Mouse (Mus musculus): Measurements from ENCODE around the gene Kcnip4.

Kcnip4 gene

DNA sequence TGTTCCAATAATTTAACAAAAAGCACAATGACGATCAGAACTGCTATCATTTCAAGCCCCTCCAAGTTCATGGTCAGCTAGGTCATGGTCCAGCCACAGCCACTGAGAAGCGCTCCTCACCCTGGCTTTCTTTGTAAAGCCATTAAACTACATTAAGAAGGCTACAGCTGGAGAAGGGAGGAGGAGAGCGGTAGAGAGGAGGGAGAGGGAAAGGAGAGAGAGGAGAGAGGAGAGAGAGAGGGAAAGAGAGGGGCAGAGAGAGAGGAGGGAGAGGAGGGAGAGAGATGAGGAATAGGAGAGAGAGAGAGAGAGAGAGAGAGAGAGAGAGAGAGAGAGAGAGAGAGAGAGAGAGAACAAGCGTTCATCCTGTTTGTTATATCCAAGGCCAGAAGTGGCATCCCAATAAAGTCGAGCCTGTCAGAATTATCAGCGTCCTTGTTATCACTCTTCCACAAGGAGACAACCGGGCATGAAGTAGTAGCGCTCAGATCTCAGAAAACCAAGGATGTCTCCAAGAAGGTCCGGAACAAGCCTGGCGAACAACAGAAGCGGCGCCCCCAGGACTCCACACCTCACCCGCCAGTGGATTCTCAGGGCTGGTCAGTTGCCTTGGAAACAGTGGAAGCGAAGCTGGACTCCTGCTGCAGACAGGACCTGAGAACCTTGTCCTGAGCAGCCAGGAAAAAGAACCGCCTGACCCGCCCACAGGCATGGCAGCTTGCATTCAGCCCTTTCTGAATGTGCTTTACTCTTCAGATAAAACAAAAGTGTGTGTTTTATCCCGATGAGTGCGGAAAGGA, 635.1 kb downstream of the Kcnip4 start:
- no peak for DNase-seq (ENCODE audit: low spot score)

DNA sequence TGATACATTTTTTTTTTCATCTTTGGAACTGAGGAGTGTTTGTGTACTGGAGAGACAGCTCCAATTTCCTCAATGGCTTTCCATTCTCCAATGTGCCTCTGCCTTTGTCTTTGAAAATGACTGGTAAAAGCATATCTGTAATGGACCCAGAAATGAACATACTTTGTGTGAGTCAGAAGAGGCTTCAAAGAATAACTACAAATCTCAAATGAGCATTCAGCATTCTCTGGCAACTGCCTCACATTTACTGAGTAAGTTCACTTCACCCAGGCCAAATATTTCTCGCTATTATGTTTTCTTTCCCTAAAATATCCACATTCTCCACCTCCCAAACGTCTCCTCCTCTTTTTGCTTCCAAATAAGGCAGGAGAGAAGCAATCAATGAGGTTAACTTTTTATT, 646.6 kb downstream of the Kcnip4 start:
- DNase-seq (ENCODE audit: low spot score), result no peak

DNA sequence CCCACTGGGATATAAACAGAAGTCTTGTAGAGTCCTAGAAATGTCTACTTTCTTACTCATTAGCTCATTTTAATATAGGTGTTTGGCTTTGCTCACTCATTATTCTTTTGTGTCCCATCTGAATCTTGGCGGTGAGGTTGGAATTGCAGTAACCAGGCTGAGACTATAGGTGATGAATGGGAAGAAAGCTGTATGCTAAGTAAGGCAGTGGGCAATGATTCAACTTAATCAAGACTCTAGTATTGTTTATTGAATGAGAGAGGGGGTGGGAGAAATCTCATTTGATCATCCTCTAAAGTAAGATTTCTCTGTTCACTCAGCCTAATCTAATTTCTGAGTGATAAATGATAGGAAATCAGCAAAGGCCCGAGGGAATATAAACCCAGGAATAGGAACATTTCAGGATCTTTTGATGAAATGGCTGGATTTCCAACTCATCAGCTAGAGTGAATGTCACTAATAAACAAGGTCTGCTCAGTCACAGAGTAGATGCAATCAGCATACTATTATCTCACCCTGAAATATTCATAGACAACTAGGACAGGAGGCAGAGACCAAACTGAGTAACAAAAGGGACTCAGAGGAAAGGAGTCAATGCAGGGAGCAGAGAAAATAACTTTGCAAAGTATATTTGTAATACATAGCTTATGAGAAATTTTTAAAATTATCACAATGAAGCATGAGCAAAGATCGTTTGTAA, 660.3 kb downstream of the Kcnip4 start:
- no peak for DNase-seq (ENCODE audit: low spot score)

DNA sequence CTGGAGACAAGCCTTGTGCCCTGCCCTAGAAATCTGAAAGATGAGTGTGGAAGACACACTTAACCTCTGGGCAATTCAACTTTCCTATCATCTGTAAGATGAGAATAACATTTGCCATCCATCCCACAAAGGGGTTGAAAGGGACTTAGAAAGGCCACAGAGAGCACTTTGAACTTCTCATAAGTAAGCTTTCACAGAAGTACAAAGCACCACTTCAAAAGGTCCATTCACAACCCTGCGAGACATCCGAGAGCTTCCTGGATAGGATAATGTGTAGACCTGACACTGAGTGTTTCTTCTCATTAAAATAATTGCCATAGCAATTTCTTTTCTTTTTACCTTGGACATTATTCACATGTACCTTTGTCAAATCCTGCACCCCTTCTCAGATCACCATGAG, 683.7 kb downstream of the Kcnip4 start:
- no peak for DNase-seq (ENCODE audit: low spot score)

DNA sequence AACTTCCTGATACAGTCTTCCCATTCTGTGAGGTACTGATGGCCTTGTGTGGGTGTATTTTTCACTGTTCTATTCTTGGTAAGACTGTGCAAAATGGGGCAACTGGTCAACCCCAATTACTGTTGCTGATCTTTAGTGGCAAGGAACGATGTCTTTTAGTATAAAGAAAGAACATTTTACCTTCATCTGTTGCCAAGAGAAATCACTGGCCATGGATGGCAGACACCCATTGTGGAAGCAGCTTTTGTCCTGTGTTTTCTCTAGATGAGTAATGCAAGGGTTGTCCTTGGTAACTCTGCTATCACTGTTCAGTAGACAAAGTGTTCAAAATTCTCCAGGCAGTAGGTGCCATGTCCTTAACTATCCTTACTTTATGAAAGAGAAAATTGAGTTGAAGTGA, 729.2 kb downstream of the Kcnip4 start:
- DNase-seq (ENCODE audit: low spot score), result no peak

DNA sequence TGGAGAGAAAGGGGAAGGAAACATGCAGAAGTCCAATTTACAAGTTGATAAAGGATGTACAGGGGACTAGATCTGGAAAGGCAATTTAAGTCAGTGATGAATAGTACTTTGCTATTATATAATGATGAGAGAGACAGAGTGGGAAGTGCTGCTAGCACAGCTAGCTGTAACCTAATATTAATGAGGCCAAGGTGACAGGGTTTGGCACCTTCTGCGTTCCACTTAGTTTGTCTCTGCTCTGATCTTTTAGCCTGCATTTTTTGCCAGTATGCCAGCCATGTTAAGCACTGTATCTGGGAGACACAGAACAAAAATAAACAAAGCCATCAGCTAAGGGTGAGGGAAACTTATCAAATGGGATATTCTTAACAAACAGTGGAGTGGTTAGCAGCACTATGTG, 745.3 kb downstream of the Kcnip4 start:
- no peak for DNase-seq (ENCODE audit: low spot score)

DNA sequence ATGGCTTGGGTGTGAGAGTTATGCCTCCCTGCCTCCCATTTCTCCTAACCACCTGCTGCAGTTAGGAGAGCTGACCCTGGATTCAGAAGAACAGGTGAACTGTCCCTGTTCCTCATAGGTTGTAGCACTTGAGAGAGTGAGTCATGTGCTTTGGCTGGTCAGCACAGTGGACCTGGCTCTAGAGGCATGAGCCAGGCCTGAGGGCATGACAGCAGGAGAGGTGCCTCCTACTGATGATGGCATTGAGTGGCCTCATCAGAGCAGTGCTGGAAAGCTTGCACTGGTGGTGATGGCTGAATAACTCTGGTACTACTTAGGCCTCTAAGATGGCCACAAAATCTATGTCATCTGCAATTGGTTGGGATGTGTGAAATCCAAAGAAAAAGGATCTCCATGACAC, 776.1 kb downstream of the Kcnip4 start:
- no peak for DNase-seq (ENCODE audit: low spot score)

DNA sequence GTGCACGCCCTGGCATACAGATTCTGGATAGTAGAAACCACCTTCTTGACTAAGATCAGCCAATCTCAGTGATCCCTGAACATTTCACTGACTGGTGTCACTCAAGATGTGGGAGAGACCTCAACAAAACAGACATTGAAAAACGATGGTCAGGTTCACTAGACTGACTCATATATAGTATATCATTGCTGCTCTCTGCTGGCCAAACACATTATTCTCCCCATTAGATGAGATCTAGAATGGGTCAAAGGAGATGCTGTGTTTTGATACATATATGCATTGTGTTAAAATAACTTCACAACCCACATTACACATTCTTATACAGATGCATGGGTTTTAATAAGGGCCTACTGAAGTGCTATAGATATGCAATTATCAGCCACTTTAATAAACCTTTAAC, 787.1 kb downstream of the Kcnip4 start:
- DNase-seq (ENCODE audit: low spot score), result no peak

DNA sequence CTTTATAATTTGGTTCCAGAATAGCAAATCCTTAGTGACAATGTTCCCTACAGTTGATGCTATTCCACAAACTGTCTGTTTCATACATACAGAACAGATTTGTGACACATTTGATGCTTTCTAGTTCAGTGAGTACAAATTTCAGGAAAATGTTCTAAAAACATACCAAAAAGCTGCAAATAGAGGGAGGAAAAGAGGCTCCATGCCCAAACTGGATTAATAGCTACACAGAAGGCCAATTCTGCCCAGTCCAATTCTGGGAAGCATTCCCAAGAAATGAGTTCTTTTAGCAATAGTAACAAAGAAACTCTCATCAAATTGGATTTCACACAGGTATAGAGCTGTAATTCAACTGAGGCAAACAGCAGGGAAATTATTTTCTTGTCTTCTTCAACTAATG, 806.5 kb downstream of the Kcnip4 start:
- DNase-seq (ENCODE audit: low spot score), result no peak

DNA sequence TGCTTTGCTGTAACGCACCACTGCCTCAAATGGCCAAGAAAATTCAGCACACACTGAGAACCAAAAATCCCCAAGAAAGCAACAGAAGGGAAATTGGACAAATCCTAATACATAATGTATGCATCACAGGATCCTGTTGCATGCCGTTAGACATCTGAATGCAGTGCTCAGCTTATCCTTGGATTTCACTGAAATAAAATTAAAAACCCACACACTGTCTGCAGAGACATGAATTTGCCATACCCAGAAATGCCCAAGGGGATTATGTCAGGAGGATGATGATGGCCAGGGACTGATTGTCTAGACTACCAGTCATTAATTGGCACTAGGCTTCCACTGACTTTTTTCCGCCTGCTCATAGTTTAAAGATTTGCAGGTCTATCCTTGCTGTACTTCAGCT, 818.7 kb downstream of the Kcnip4 start:
- no peak for DNase-seq (ENCODE audit: low spot score)

DNA sequence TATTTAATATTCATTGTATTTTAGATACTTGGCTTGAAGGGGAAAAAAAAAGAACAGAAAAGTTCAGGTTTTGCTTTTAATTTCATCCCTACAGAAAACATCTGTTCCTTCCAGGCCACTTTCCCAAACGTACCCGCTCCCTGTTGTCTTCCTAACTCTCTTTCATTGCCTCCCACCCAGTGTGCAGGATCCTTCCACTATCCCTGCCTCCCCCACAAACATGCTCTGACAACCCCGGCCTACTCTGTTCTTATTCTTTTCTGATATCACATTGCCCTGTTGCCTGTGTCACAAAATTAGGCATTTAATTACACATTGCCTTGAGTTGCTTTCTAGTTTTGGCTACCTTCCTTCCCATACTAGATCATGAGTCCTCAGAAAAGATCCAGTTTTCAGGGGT, 837.6 kb downstream of the Kcnip4 start:
- no peak for DNase-seq (ENCODE audit: low spot score)

DNA sequence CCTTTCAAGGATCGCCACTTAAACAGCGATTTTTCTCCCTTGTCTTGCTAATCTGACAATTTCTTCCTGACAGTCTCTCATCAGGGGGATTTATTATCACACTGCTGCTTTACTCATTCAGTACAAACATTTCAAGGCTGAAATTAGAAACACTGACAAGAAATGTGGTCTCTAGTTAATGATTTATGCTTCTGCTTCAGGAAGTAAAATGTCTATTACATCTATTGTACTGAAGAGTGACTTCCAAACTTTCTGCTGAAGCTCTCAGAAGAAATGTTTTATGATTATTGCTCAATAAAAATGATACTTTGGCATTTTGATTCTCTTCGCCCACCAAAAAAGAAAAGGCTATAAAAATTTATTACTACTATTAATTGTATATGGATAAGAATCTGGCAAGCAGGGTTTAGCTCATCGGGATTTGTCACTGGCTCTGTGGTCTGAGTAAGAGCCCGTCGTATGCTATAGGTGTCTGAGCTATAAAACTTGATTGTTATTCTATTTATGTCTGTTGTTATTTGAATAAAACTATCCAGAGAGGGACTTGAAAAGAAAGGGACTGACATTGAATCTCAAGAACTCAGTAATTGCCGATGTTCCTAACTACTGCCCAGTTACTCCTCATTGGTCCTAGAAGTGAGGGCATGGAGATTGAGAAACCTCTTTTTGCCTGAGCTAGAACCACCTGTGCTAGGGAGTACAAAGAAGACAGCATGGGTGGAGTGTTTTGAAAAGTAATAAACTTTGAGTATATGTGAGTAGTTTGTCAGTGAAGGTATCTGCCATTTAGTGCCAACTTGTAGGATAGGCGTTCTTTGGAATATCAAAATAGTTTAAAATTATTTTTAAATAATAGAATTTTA, 844.7 kb downstream of the Kcnip4 start:
- DNase-seq (ENCODE audit: low spot score), result no peak

DNA sequence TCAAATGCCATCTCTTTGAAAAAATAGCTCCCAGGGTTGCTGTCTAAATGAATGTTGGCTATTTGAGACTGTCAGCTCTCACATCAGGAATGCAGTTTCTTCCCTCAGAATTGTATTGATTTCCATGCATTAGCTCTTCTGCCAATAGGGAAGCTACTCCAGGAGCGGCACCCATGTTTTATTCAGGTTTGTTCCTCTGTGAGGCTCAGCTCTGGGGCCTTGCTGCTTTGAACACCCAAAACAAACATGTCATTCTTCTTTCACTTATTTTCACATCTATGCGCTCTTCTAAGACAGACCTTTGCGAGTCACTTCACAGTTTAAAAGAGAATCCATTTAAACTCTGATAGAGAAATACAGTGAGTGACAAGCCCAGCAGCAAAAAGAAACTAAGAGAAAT, 862.2 kb downstream of the Kcnip4 start:
- no peak for DNase-seq (ENCODE audit: low spot score)

DNA sequence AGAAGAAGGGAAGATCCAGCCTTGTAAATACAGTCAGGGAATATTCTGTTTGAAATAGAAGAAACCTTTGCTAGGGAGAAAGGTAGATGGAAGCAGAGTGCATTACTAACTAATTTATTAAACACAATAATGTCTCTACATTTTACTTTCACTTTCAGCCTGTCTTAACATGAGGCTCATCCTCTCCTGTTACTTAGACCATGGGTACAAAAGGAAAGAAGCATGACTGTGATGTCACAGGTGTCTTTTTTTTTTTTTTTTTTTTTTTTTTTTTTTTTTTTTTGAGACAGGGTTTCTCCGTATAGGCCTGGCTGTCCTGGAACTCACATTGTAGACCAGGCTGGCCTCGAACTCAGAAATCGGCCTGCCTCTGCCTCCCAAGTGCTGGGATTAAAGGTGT, 864.7 kb downstream of the Kcnip4 start:
- DNase-seq (ENCODE audit: low spot score), result no peak

DNA sequence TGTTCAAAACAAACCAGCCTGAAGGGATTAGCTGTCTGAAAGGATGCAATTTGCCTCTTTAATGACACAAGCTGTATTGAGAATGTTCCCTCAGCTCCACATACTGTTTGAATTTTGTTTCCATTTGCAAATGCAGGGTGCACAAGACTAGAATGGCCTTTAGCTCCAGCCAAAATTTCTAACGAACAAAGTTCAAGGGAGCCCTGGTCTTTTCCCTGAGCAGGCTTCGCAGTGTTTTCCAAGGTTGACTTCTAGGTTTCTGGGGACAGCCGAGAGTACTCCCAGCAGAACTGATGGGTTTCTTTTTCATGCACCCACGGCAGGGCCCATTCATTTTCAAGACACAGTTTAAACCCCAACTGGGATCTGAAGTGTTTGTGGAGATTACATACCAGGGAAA, 874.2 kb downstream of the Kcnip4 start:
- DNase-seq (ENCODE audit: low spot score), result no peak

DNA sequence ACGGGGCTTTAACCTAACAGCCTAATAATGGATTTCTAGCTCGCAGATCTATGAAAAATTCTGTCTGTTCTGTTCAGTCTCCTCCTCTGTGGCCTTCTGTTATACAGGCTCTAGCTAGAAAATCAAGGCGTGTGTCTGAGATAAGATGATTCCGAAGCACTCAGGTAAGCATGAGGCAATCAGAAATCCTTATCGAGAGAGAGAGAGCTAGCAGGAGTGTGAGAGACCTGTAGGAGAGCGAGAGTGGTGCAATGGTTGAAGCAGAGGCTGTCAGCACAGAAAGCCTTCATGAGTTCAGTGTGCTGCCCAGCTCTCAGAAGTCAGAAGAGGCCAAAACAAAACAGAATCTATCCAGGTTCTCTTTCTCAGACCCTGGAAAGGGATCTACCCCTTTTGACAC, 888.0 kb downstream of the Kcnip4 start:
- no peak for DNase-seq (ENCODE audit: low spot score)

DNA sequence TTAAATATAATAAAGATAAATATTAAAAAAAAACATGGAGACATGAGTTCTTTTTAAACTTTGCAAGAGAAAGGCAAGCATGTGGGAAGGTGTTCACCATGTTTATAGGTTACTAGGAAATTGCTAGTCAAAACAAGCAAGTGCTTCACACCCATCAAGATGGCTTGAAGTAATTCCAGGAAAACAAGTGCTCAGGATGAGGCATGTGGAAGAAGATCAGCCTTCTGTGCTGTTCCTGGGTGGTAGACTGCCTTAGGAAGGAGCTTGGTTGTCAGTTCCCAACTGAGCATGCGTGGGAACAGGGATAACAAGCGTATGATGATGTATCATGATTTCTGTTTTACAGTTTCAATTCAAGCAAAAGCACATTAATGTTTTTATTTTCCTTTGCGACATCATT, 891.1 kb downstream of the Kcnip4 start:
- no peak for DNase-seq (ENCODE audit: low spot score)

DNA sequence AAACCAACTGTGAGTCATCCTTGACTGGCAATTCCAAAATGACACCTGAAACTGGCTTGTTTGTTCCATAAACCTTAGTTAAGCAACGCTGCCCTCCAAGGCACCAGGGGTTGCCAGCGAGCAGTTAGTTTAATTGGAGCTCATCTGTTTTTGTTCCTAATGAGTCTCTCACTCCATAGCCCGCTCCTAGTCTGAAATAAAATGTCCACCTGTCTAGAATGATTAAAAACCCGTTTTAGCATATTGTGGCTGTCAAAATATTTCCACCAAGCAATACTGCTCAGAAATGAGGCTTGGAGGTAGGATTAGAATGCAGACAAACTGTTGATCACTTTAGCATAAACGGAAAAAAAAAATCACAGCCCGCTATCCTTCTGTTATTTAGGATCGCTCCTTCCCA, 901.3 kb downstream of the Kcnip4 start:
- DNase-seq (ENCODE audit: low spot score), result no peak

DNA sequence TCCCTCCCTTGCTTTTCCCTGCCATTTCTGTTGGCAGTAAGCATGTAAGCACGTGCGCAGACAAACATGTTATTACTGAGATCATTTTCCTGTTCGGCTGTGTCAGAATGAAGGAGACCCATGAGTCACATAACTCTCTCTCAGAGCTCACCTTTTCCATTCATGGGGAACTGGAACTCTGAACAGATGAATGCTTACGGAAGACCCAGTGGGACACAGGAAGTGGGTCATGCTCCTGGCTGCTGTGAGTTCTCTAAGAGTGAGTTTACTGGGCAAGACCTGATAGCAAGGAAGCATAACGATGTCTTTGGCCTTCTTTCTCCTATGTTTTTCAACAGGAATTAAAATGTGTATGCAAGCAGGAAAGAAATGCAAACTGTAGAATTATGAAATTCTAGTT, 917.8 kb downstream of the Kcnip4 start:
- no peak for DNase-seq (ENCODE audit: low spot score)

DNA sequence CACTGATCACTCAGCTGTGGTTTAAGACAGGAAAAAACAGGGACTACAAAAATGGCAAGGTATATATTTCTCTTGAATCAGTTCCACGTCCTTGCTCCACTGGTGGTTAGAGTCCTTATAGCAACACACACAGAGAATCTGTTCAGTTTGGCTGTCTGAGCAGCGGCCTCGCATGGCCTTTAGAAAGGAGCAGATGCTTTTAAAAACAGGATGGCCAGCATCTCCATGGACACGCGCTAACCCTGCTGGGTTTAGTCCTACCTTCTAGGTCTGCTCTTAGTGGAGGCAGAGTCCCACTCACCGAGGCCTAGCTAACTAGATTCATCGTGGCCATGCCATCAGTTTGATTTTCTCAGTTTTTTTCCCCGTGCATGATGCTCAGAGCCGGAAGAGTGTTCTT, 918.4 kb downstream of the Kcnip4 start:
- no peak for DNase-seq (ENCODE audit: low spot score)

DNA sequence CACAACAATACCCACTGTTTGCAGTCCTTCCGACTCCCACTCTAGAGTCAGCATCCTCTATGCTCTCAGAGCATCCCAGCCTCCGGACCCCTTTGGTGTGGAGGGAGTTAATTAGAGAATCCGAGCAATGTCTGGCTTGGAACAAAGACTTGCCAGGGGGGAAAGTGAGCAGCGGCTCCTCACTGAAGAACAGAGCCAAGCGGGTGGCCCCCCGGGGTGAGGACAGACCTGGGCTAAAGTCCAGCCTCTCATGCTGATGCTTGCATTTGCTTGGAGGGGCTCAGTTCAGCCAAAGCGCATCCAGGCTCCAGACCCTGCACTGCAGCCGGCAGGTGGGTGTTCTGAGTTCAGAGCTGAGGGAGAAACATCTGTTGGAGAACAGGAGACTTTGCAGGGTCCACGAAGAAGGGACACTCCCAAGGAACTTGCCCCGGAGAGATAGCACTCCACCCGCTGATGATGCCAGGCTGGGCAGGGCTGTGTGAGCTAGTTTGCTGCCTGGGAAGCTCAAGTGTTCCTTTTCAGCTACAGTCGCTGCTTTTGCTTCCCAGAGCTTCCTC, 925.1 kb downstream of the Kcnip4 start:
- DNase-seq (ENCODE audit: low spot score), result no peak

DNA sequence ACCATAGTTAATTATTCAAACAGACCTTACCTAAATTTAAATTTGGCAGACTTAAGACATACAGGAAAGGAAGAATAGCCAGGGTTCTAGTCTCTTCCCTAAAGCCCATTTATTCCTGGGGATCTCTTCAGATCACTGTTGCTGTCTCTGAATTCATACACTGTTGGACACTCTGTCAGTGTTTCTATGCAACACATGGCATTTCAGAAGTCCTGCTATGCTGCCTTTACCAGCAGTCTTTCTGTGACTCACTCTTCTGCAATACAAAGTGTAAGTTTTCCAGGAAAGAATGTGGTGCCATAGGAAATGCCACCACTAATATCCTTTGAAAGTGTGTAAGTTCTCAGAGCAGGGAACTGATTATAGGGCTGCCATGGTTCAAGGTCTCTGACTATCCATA, 936.7 kb downstream of the Kcnip4 start:
- no peak for DNase-seq (ENCODE audit: low spot score)

DNA sequence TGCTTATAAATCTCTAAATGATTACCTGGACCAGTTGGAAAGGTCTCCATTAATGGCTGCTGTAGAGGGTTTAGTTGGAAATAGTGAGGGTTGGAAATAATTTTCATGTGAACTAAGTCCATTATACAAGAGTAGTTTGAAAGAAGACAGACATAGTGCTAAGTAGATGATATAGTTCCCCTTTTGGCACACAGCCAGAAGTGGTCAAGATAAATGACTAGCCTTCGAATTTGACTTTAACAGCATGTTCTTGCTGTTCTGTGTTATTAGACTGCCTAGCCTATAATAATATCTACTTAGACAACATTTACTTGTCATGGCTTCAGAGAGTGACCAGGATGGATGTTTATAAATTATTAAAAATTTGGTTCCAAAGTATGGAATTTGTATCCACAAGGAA, 941.3 kb downstream of the Kcnip4 start:
- DNase-seq (ENCODE audit: low spot score), result no peak
